Mouse (Mus musculus) cortical plate, adult 2 months (tissue): Measurements from ENCODE around the gene Phrf1.

ENCODE experiments used
- CTCF ChIP-seq: fragments of 200-500 bp; IDR thresholded peaks from 2 replicates; pipeline ENCODE4 v1.5.1; 2011; ENCODE audit warnings: mild to moderate bottlenecking, control low read depth, low read length; ENCODE audit not compliant: insufficient read depth; ENCODE audit errors: extremely low read depth
- POLR2A ChIP-seq: fragments of 200-500 bp; IDR thresholded peaks from 2 replicates; pipeline ENCODE4 v1.6.1; 2011; ENCODE audit warnings: mild to moderate bottlenecking, low read length, control low read depth; ENCODE audit not compliant: insufficient read depth; ENCODE audit errors: extremely low read depth

- no peak for TF ChIP-seq POLR2A
- TF ChIP-seq CTCF, result no peak
Measured at GRCm38 (mm10) chr7:141265411-141265738, 36.8 kb downstream of the Phrf1 start.
